Mouse (Mus musculus) urinary bladder, adult 2 months (tissue): ENCODE data around the gene Tnfrsf1a. TPM values are rescaled to one million over a fixed set of nuclear protein-coding genes. Genes with fewer than 3 reads are reported as not detected.

Experiments used
- DNase-seq: peaks from one replicate; pipeline ENCODE4 v3.0.0; 2022; ENCODE audit warnings: low spot score
- polyA plus RNA-seq: library from polyadenylated mRNA; depleted of rRNA; stranded (reverse); fragments of >200 nt; gene quantifications from 2 replicates; pipeline ENCODE4 v1.2.3, GENCODE M21; 2012

Gene Tnfrsf1a
- polyA plus RNA-seq, 1 experiment = 140 TPM

GRCm38 (mm10) chr6:125354352-125355151 lies 5.4 kb downstream of the Tnfrsf1a start:
- no peak for DNase-seq

- DNase-seq = no peak
Measured at GRCm38 (mm10) chr6:125355197-125355741, 6.1 kb downstream of the Tnfrsf1a start.

- DNase-seq = no peak
Measured at GRCm38 (mm10) chr6:125356264-125356663, 7.1 kb downstream of the Tnfrsf1a start.

DNA sequence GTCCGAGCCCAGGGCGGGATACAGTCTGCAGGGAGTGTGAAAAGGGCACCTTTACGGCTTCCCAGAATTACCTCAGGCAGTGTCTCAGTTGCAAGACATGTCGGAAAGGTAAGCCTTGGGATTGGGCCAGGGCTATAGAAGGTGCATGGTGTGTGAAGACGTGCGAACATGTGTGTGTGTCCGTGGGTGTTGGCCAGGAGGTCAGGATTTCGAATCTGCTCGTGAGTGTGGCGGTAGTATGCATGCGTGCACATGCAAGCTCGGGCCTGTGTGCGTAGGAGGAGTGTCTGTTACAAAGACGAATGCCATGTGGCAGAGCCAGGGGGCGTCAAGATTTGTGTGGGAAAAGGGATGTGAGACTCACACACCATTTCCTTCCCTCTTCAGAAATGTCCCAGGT lies 8.2 kb downstream of the Tnfrsf1a start:
- DNase-seq = no peak

DNA sequence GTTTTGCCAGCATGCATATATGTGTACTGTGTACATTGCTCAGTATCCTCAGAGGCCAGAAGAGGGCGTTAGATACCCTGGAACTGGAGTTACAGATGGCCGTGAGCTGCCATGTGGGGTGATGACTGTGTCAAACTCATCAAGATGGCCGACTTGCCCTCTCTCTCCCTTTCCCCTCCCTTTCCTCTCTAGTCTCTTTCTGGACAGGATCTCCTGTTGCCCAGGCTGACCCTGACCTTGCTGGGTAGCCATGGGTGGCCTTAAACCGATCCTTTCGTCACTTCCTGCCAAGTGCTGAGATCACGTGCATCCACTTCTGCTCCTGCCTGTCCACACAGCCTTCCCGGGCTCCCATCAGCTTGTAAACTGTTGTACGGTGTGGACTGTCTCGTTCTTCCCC lies 10.8 kb downstream of the Tnfrsf1a start:
- no peak for DNase-seq

DNA sequence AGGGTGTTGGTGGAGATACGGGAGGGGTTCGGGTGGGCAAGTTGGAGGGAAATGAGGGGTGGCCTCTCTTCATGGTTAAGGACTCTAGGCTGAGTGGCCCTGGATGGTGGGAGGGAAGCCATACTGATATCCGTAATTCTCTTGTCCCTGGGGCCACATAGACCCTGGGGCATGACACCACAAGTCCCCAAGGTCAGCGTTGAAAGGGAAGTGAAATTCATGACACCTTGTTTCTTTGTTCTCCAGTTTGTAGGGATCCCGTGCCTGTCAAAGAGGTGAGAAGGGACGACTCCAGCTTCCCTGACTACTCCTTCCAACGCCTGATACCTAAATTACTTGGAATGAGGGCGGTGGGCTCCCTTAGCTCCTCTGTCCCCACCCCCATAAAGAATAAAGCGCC lies 11.7 kb downstream of the Tnfrsf1a start:
- DNase-seq = no peak

DNA sequence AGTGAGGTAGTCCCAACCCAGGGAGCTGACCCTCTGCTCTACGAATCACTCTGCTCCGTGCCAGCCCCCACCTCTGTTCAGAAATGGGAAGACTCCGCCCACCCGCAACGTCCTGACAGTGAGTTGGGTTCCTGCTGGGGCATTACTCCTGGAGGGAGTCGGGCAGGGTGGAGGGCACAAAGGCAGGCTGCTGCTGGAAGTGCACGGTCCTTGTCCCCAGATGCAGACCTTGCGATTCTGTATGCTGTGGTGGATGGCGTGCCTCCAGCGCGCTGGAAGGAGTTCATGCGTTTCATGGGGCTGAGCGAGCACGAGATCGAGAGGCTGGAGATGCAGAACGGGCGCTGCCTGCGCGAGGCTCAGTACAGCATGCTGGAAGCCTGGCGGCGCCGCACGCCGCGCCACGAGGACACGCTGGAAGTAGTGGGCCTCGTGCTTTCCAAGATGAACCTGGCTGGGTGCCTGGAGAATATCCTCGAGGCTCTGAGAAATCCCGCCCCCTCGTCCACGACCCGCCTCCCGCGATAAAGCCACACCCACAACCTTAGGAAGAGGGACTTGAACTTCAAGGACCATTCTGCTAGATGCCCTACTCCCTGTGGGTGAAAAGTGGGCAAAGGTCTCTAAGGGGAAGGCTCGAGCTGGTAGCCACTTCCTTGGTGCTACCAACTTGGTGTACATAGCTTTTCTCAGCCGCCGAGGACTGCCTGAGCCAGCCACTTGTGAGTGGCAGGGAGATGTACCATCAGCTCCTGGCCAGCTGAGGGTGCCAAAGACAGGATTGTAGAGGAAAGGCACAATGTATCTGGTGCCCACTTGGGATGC lies 12.5 kb downstream of the Tnfrsf1a start:
- no peak for DNase-seq

- DNase-seq = no peak
Measured at GRCm38 (mm10) chr6:125363021-125363420, 13.9 kb downstream of the Tnfrsf1a start.

DNA sequence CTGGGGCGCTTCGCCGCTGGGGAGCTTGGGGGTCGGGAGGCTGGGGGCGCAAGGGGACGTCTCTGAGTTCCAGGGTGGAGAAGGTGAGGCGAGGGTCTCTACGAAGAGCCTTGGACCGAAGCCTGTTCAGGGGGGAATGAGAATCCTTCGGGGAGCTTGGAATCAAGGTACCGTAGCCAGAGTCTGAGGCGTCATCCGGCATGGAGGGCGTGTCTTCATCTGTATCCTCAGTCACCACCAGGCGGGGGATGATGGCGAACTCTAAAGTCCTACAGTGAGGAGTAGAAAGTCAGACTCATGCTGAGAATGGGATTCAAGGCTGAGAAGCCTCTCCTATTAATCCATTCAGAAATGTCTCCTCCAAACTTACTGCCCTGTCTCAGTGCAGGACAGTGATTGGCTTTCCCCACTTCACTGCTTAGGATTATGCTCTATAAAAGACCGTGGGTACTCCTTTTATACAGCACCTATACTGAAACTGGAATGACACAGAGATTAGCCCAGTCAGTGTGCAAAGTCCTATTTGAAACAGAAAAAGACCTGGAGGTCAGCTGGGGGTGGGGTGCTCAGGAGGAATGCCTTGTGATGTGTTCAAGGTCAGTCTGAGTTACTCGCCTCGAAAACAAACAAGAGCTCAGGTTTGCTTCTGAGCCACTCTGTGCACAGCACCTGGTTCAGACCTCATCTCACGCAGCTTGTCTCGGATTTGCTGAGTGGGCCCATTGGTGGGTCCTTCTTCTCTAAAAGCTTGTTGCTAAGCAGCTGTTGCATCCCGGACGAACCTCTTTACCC lies 14.5 kb downstream of the Tnfrsf1a start:
- no peak for DNase-seq

- no peak for DNase-seq
Measured at GRCm38 (mm10) chr6:125364448-125364847, 15.3 kb downstream of the Tnfrsf1a start.

- no peak for DNase-seq
Measured at GRCm38 (mm10) chr6:125365522-125365921, 16.4 kb downstream of the Tnfrsf1a start.

GRCm38 (mm10) chr6:125366133-125366532 lies 17.0 kb downstream of the Tnfrsf1a start:
- DNase-seq = no peak

DNA sequence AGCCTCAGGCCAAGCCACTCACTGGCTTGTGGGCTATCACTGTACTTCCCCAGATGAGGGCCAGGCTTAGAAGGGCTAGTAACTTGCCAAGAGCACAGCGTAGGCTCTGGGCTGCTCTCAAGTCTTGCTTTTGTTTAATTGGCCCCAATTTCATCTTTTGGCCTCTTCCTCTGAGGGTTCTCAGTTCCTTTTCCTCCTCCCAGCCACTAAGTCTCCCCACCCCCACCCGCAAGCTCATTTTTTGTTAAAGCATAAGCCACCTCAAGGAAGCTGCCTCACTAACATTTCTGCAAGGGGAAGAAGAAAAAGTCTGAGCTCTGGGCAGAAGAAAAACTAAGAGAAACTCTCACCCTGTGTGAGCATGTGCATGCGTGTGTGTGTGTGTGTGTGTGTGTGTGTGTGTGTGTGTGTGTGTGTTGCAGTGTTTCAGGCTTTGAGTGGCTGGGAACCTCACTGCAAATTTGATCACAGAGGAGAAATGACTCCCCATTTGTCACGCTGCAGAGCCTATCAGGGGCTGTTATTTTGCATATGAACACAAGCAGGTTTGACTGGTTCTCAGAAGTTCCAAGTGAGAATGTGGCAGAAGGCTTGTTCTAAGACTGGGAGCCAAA lies 18.7 kb downstream of the Tnfrsf1a start:
- no peak for DNase-seq

DNA sequence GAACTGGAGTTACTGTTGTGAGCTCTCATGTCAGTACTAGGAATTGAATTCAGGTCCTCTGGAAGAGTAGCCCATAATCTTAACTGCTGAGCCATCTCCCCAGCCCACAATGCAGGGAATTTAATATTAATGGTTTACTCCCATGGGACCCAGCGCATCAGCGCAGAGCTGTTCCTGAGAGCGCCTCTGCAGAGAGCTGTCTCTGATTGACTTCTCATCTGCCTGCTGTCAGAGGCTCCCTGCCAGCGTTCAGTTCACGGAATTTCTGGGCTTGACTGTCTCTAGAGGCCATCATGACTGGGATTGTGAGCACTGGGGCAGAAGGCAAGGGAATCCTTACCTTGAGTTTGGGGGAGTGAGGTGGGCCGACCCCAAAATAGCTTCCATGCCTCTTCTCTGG lies 27.9 kb downstream of the Tnfrsf1a start:
- no peak for DNase-seq

DNA sequence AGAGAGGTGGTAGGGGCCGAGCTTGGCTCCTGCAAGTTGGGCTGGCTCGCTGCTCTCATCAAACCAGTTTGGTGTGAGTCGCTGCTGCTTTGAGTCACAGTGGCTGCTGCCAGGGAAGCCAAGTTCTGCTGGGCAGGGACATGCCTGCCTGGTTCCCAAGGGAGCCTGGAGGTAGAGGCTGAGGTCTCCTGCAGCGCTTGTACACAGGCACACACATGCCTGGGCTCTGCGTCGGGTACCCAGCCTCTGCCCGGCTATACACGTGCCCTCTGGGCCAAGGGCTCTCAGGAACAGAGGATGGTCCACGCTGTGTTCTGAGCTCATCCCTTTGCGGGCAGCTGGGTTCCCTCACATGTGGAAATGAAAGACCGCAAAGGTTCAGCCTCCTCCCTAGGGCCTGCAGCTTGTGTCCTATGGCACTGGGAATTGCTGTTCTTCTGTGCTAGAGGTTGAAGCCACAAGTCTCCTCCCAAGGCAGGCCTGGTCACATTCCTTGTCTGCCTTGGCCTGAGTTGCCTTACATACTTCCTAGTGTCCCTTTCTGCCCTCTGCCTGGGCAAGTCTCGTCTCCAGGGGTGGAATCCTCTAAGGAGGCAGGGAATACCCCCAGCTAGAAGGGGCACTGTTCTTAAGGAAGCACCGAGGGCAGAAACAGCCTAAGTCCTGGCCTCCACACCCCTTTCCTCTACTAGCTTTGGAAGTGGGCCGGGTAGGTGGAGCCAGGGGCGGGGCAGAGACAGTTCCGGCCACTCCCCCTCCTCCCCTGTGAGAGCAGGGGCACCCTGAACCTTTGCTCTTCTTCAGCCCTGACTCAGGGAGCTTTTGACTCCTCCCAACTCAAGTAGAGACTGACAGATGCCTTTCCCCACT lies 28.7 kb downstream of the Tnfrsf1a start:
- peak; percentile 69 for DNase-seq

DNA sequence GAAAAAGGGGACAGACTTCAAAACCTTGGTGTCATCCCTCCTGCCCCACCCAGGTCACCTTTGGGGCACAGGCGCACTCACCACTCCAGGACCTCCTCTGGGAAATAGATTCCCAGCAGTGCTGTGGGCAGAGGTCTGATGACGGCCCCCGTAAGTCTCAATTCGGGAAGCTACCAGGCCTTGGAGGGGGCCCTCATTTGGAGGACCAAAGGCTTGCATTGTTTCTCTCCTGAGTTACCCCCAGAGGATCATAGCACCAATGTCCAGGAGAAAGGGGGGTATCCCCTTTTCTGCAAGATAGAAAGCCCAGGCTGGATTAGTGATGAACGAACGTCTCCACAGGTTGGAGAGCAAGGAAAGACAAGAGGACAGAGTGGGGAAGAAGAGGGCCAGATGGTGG lies 29.5 kb downstream of the Tnfrsf1a start:
- no peak for DNase-seq

GRCm38 (mm10) chr6:125379781-125380180 lies 30.6 kb downstream of the Tnfrsf1a start:
- DNase-seq = no peak

DNA sequence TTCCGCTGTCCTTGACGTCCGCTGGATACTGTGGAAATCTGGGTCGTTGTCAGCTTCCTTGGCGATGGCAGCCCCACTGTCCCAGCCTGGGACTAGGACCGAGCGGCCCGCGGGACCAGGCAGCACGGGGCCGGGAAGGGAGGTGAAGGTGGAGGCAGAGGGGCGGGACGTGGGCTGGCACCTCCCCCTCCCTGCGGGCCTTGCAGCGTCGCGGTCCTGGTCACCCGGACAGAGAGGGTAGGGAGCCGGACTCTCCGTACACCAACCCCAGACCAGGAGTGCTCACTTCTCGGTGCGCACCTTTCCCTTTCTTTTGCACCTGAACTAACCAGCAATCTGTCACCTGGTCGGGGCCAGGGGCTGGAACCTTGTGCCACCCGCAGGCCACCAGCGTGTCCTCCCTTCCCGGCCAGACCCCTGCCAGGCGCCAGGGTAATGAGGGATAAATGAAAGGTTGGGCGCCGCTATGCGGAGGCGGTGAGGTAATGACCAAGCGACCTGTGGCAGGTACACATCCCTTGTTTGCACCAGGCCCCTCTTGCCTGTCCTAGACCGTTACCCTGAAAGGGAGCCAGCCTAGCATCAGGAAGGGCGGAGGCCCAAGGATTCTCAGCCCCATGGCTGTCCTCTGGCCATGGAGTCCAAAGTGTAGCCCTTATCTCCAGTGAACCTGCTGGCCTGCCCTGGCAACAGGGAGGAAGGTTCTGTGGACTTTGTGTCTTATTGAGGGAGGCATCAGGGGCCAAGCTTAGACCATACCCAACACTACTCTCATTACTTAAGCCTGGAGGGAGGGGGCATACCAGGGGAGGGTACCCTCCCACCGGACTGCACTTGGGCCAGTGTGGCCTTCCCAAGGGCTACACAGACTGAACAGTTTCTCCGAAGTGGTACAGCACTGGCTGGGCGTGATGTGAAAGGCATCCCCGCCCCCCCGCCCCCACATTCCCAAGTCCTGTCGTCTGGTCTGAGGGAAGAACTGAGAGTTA lies 31.5 kb downstream of the Tnfrsf1a start, which contains the start of gene Plekhg6:
Gene Plekhg6 (minus strand): TSS at position 422 of the 989 bp plus-strand sequence.
- DNase-seq = peak; percentile 58

DNA sequence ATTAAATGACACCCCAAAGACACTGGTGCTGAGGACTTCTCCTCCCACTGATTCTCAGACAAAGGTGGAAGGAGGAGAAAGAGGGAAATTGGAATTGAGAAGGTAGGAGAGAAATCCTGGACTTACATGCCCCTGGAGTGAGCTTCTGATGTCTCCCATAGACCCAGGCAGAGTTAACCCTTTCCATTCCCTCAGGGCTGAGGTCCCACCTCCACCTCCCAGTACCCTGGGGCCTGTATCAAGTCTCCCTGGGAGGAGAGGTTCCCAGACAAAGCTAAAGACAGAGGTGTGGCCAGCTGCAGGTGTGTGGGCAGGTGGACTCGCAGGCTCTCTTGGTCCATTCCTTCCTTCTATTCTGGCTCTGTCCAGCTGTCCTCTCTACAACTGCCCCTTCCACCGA lies 32.9 kb downstream of the Tnfrsf1a start:
- DNase-seq = no peak
